Comparison of ENCODE assay signal across 28 mouse cellular contexts in the genomic region with DNA sequence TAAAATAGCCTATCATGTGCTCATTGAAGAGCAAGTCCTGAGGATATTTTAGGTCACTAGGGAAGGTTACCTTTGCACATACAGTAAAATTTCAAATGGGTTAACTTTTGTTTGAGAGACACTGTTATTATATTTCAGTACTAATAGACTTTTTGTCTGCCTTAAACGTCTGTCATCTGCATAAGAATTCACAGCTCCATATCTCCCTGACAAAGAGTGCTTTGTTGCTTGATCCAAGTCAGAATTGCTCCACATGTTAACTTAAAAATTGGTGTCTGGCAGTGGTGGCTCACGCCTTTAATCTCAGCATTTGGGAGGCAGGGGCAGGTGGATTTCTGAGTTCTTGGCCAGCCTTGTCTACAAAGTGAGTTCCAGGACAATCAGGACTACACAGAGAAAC.
"Had no signal": no experiment of that assay in that cellular context is flagged by ENCODE, and none has a peak within 500 bp of the region (broad histone marks: within the 10 kb centered on the region; RNA-seq: fewer than 3 reads in every experiment).

No protein-coding gene starts in this region.

- ATAC-seq: hindbrain, postnatal 0 days; intestine, embryonic 16.5 days had no signal

- H3K4me3 ChIP-seq: gastrocnemius, adult 2 months; heart, embryonic 13.5 days; heart, embryonic 15.5 days; hindbrain, embryonic 13.5 days; hindbrain, embryonic 15.5 days; kidney, embryonic 15.5 days; layer of hippocampus, adult 2 months; left cerebral cortex, adult 2 months; limb, embryonic 10.5 days; limb, embryonic 12.5 days; liver, embryonic 13.5 days; liver, embryonic 15.5 days had no signal

- H3K4me2 ChIP-seq: heart, embryonic 11.5 days; heart, embryonic 13.5 days; heart, embryonic 15.5 days; hindbrain, embryonic 13.5 days; hindbrain, embryonic 15.5 days; kidney, embryonic 15.5 days; limb, embryonic 12.5 days; liver, embryonic 11.5 days; liver, embryonic 13.5 days; liver, embryonic 15.5 days had no signal

- H3K36me3 ChIP-seq: heart, embryonic 13.5 days; heart, embryonic 15.5 days; hindbrain, embryonic 13.5 days; hindbrain, embryonic 15.5 days; kidney, embryonic 15.5 days; limb, embryonic 10.5 days; limb, embryonic 12.5 days; liver, embryonic 13.5 days; liver, embryonic 15.5 days had no signal

- H3K9ac ChIP-seq: heart, embryonic 13.5 days; heart, embryonic 15.5 days; hindbrain, embryonic 13.5 days; hindbrain, embryonic 15.5 days; kidney, embryonic 15.5 days; limb, embryonic 12.5 days; liver, embryonic 13.5 days; liver, embryonic 15.5 days had no signal

- DNase-seq: gastrocnemius, adult 2 months; gastrocnemius, postnatal 10 days; gastrocnemius, postnatal 25 days; heart, adult 18-20 months; heart, postnatal 14 days; heart, postnatal 36 days; kidney, adult 11 months; kidney, adult 2 months; kidney, adult 9 months; kidney, postnatal 14 days; kidney, postnatal 36 days; liver; liver, embryonic 13.5 days had no signal

- H3K27ac ChIP-seq: gastrocnemius, adult 2 months; heart, embryonic 13.5 days; heart, embryonic 15.5 days; hindbrain, embryonic 13.5 days; hindbrain, embryonic 15.5 days; hindbrain, postnatal 0 days; kidney, embryonic 15.5 days; kidney, postnatal 0 days; left cerebral cortex, adult 2 months; limb, embryonic 10.5 days; limb, embryonic 12.5 days; liver, embryonic 13.5 days; liver, embryonic 15.5 days had no signal

- H3K9me3 ChIP-seq: heart, embryonic 13.5 days; heart, embryonic 15.5 days; hindbrain, embryonic 13.5 days; hindbrain, embryonic 15.5 days; kidney, embryonic 15.5 days; limb, embryonic 10.5 days; limb, embryonic 12.5 days; liver, embryonic 13.5 days; liver, embryonic 15.5 days had no signal

- H3K4me1 ChIP-seq: heart, embryonic 13.5 days; heart, embryonic 15.5 days; hindbrain, embryonic 15.5 days; kidney, embryonic 15.5 days; limb, embryonic 10.5 days; limb, embryonic 12.5 days; liver, embryonic 13.5 days; liver, embryonic 15.5 days had no signal

- H3K27me3 ChIP-seq: heart, embryonic 13.5 days; heart, embryonic 15.5 days; hindbrain, embryonic 13.5 days; hindbrain, embryonic 15.5 days; kidney, embryonic 15.5 days; limb, embryonic 12.5 days; liver, embryonic 13.5 days; liver, embryonic 15.5 days had no signal
